Mouse (Mus musculus) urinary bladder, postnatal 36 days (tissue): ENCODE measurements around the gene Ccdc162.
"Not testable (repeated sequence)": the region's sequence is repeated elsewhere in the genome, so short reads cannot be mapped to it uniquely, and the experiment has no call there.

Source experiments
- DNase-seq, 2 experiments: peaks; one replicate each; pipeline ENCODE4 v3.0.0; 2022; ENCODE audit warnings: low spot score in 2 of 2, mixed read lengths in 1 of 2

Gene Ccdc162

DNA sequence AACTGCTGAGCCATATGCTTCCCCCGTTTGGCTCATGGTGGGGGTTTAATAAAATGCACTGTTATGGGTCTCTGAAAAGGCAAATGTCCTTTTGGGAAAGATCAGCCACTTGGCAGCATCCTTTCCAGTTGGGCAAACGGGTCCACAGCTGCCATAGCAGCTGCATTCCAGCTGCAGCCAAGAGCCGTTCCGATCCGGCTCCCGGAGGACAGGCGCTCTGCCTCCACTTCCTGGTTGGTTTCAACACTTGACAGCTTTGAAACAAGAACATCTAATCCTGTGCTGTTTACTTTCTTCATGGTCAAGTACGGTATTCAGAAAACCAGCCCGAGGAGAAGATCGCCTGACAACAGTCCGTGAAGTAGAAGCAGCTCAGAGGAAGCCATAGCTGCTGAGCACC lies 19.4 kb downstream of the Ccdc162 start:
- peak in 1 of 2 experiments; percentile 33 for DNase-seq

DNA sequence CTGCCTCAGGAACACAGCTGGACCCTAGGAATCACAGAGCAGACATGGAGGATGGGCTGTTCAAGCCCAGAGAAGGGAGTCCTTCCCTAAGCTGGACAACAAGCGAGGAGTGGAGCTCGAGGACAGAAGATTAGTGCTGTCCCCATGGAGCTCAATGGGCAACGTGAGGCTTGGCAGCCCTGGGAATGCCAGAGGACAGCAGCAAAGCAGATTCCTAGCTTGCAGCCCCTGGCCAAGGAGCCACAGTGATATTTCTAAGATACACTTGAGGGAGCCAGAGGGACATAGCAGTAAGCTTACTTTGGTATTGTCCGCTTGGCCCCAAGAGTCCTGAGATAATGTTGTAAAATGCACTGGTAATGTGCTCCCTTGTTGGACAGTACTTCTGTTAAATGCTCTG lies 25.5 kb downstream of the Ccdc162 start:
- no peak for DNase-seq

DNA sequence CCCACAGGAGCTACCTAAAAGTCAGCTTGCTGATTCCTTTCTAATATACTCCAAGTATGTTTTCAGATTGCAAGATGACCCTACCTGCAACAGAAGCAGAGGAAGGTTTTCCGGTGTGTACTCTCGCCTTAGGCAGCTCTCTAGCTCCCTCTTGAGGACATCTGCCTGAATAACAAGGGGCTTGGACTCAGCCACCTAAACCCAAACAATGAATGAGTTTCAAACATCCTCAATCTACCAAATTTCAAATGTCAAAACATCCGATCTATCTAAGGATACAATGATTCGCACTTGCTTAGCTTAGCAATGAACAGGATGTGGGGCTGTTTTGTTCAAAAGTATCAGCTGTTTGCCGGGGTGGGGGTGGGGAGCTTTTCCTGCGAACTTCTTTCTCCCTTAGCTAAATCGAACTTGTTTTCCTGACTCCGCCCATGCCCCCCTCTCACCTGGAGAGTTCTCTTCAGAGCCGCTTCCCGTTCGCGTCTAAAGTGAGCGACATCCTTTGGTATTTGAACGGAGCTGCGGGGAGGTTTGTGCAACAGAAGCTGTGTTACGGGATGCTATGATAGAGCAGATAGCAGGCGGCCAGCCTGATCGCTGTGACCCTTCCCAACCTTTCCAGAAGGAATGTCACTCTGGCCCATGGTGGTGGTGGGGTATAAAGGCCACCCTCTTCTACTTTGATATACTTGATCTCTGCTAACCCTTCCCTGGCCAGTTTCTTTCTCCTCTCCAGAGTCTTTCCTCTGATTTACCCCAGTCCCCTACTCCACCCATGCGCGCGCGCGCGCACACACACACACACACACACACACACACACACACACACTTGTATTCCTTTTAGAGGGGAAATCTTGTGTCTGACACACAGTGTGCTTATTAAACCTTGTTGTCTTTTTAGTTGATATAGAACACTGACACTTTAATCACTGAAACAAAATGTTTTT lies 26.2 kb downstream of the Ccdc162 start:
- DNase-seq = peak; percentile 50 to 51

DNA sequence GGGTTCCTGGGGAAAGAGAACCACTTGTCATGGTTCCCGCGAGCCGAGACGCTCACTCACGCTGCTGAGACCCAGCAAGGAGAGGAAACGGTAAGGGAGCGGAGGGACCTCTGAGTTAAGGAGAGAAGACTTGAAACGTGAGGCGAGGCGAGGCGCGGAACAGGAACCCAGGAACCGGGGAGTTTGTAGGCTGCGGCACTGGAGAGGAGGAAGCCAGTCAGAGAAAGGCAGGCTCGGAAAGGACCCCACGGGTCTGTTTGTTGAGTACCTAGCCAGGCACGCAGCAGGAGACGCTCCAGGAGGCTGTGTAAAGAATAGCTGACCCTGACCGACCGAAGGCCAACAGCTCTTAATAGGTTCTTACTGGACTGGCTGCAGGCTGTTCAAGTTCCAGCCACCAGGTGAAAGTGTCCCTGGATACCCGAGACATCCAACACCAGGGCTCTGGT lies 31.9 kb downstream of the Ccdc162 start:
- no peak for DNase-seq

DNA sequence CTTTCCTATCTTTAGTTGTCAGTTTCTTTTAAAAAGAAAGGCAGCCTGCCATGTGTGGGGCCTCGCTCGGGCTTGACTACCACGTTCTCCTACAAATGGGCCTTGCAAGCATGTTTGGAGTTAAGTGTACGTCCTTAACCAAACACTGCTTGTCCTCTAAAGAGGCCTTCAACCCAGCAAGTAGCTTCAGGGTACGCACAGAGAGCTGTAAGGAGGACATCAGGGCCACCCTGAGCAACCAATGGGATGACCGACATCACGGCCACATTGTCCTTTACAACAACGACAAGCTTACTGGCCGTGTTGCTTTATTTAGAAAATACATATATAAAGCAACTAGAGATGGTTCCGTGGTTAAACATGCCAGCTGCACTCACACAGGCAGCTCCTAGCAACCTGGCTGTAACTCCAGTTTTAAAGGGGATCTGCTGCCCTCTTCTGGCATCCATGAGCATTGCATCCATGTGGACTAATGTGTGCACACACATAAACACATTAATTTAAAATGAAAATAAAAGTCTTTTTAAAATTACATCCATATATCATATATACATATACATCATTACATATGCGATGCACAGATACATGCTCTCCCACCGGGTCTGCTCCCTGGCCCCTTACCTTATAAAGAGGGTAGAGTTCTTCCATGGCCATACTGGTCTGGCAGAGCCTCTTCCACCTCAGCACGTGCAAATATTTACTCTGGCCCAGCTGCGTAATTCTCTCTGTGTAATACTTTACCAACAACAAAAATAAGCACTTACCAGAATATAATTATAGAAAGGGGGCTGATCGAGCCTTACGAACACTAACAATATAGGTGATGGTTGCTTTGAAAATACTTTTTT lies 33.7 kb downstream of the Ccdc162 start:
- DNase-seq = peak; percentile 79 to 83

DNA sequence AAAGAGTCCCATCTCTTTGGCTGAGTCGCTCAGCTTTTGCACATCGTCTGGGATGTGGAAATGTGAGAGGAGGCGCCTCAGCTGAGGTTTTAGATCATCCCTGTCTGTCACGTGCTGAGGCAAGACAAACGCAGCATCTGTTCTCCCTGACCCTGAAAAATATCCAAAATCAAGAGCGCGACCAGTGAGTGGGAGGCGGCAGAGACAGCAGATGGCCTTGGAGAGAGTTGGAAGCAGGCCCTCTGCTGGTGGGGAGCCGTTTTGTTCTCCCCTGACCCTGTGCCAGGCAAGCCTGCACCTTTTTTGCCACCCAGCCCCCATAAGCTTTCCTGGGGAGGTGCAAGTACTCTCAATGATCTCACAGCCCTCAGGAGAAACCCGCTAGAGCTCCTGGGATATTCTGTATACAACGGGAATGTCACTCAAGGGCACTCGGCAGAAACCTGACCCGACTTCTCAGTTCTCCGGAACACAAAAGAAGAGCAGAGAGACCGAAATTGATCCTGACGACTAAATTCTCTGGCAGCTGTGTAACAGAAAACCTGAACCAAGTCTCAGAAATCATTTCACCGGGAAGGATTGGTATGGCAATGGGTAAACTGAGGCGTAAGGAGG lies 37.6 kb downstream of the Ccdc162 start:
- peak; percentile 6 to 38 for DNase-seq

DNA sequence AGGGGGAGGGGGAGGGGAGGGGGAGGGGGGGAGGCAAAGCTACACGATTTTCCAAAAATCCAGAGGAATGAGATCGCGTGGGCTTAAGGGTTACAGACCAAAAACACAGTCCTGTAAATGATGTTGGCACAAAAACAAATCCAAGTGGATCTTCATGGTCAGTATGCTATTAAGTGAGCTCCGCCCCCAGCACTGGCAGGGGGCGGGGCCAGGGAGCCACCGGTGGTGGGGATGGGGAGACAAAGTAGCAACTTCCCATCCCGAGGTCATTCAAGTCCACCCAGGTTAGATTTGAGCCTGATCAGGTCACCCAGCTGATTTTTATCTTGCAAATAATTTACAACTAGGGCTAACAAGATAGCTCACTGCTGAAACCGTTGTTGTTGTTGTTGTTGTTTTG lies 39.0 kb downstream of the Ccdc162 start:
- no peak for DNase-seq

DNA sequence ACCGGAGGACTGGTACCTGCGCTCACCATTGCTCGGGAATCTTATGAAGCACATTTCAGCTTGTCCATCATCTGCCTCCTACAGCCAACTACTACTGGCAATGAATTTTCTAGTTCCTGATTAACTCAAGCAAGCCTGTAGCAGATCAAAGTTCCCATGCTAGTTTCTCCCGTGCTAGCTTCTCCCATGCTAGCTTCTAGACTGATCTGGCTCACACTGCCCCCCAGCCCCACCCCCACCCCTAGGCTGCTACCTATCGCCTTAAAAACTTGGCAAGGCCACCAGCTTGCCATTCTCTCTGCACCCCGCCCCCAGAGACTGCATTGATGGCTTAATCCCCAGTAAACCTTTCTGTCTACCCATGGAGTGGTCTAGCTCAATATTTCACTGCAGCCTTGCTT lies 39.8 kb downstream of the Ccdc162 start:
- DNase-seq = no peak

DNA sequence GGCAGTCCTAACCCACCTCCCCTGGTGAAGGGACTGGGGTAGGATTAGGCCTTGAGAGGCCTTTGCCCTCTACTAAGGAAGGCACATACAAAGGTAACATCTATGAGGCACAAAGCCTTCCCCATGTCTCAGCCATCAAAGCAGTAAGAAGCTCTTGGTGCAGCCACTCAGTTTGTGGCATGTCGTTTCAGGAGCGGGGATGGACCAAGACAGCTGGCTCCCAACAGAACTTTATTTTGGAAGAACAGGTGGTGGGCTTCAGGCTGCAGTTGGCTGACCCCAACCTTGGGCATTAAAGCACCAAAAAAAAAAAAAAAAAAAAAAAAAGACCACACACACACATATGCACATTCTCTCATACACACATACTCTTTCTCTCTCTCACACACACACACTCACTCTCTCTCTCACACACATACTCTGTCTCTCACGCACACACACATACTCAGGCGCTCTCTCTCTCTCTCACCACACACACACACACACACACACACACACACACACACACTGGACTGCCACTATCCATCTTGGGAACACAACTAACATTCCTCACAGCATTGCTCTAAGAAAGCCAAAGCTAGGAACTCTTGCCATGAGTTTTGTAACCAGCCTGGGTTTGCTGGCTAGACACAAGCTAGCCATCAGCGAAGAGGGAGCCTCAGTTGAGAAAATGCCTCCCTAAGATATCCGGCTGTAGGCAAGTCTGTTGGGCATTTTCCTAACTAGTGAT lies 40.4 kb downstream of the Ccdc162 start:
- DNase-seq = no peak

DNA sequence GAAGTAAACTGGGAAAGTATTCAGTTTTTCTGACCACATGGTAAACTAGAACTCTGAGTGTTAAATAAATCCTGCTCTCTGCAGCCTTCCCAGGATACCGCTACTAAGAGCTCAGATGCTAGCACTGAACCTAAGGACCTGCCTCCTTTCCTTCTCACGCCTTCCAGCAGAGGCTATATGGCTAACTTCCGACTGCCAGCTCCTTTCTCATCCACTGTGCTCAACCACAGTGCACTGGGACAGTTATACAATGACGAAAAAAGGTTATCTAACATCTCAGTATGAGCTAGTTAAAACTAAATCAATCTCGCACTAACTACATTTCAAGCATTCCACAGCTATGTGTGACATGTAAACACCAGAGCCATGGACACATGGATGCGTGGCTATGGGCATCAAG lies 41.2 kb downstream of the Ccdc162 start:
- no peak for DNase-seq

DNA sequence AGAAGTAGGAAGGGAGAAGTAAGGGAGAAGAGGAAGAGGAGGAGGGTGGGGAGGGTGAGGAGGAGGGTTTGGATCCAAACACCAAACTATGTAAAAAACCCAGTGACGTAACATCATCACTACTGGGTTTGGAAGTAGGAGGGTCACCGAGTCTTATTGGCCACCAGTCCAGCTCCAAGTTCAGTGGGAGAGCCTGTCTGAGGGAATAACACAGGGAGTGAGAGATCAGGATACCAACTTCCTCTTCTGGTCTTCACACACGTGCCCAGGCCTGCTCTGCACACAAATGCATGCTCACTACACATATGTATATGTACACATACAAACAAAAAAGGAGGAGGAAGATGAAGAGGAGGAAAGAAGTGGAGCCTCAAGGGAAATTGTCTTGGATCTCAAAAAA lies 42.1 kb downstream of the Ccdc162 start:
- DNase-seq = no peak

DNA sequence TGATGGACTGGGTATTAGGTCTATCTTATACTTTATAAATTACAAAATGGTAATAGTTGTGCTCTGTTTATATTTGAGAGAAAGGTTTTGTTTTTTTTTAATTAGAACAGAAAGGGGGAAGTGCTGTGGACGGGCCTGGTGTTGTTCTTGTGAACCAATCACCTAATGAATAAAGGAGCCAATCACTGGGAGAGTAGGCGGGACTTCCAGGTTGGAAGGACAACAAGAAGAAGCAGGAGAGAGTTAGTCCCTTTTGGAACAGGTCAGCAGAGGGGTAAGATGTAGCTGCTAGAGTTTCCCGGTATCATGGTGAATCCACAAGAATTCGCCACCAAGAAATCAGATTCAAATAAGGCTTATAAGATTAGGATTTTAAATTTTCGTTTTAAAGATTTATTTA lies 46.2 kb downstream of the Ccdc162 start:
- DNase-seq = no peak

DNA sequence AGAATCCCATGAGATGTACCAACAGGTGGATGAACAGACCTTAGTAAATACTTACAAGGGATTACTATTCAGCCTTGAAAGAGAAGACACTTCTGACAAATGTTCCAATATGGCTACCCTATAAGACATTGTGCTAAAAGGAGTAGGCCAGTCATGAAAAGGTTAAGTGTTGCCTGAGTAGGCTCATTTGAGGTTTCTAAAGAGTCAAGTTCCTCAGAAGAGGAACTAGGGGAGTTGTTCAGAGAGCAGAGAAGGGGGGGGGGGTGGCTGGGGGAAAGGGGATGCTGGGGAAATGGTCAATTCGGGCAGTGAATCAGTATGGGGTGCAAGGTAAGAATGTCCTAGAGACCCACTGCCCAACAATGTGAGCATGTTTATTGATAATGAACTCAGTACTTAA lies 50.9 kb downstream of the Ccdc162 start:
- DNase-seq = no peak

DNA sequence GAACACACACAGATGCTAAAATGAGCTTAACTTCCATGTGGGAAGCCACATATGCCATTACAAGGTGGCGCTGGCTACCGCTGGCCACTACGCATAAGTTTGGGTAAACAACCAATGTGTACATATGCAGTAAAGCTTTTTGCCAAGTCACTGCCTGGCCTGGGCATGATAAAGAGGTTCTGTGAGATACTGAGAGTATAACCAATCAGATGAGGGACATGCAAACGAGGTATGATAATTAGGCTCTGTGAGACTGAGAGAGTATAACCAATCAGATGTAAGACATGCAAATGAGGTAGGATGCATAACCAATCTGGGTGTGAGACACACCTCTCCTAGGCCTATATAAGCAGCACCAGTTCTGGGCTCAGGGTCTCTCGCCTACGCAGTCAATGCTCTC lies 56.8 kb downstream of the Ccdc162 start:
- not testable (repeated sequence) for DNase-seq

DNA sequence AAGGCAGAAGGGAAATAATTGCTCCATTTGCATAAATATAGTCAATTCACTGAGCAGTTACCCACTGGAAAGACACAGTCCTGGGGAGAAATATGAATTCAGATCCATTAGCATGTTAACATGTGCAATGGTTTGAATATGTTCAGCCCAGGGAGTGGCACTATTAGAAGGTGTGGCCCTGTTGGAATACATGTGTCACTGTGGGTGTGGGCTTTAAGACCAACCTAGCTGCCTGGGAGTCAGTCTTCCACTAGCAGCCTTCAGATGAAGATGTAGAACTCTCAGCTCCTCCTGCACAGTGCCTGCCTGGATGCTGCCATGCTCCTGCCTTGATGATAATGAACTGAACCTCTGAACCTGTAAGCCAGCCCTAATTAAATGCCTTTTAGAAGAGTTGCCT lies 60.8 kb downstream of the Ccdc162 start:
- DNase-seq = not testable (repeated sequence)

DNA sequence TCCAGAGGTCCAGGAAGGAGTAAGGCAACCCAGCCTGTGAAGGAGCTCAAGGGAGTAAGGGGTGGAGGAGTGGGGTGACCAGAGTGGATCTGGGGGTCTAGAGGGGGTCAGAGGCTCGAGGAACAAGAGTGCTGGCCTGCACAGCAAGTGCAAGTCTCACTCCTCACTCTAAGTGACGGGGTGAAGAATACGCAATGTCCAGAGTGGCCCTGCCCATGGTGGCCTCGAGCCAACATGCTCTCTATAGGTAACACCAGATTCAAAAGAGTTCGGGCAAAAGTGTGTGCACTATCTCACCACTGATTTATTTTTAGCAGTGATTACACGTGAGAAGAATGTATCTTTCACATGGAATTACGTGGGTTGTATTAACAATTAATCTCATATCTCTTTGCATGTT lies 63.4 kb downstream of the Ccdc162 start:
- no peak for DNase-seq

DNA sequence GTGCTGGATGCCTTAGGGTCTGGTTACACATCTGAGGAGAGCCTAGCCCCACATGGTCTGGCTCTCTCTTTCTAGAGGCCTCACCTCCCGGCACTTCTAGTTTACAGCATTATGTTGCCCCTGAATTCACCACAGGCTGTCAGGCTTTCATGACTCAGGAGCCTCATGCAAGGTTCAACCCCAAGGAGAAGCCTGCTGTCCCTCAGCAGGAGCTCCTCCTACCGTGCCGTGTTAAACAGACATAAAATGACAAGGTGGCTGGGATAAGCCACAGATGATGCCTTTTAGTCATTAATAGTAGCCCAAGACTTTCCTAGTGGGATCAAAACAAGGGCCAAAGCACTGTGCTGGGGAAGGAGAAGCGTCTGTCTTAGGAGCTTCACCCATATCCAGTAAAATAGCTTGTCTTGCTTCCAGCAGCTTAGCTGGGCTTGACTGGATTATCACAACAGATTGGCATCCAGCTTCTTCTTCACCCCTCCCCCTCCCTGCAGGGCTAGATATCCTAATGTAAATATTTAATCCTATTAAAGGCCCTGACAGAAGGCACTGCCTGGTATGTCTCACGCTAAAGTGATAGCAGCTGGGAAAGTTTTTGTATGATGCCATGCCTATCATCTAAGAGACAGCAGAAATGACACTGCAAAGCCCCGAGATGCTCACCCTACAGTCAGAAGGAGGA lies 64.2 kb downstream of the Ccdc162 start:
- no peak for DNase-seq

DNA sequence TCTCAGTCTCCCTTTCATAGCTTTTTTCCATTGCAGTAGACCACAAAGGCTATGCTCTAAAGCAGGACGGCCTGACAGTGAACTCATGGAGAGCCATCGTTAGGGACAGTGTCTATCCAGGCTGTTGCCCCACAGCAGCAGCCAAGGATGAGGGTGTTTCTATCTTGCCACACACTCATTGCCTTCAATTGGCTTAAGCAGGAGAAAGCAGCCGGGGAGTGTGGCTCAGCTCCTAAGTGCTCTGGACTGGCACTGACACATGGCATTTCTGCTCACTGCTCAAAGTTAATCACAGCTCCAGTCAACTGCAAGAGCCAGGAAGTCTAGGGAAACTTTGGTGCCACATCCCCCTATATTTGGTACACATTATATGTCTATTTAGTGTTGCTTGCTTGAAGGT lies 64.9 kb downstream of the Ccdc162 start:
- DNase-seq = no peak

DNA sequence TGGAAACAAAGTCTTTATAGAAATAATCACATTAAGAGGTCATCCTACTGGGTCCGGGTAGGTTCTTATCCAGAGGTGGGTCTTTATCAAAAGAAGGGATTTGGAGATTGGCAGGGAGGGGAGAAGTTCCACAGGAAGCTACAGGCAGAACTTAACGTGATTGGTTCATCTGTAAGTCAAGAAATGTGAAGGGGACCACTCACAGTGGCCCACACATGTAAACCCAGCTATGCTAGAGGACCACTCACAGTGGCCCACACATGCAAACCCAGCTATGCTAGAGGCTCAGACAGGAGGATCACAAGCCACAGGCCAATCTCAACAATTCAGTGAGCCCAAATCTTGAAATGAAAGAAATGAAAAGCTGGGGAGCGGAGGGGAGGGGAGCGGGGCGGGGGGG lies 67.2 kb downstream of the Ccdc162 start:
- DNase-seq = no peak

DNA sequence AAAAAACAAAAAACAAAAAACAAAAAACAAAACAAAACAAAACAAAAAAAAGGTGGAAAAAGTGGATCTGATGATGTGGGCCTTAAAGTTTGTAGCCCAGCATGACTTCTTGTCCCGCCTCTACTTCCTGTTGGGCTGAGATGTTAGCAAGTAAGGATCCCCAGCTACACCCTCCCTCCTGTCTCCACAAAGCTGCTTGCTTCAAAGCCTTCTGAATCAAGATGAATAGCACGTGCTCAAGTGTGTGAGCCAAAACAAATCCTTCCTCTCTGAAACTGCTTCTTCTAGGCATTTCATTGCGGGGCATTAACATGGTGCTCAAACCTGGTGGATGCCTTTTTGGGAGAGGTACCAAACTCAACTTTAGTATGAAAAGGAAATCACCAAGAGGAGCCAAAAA lies 77.7 kb downstream of the Ccdc162 start:
- no peak for DNase-seq
